Mouse (Mus musculus) MEL (cell line): ENCODE results near the gene Slc38a7. TPM values are rescaled to one million over a fixed set of nuclear protein-coding genes. Genes with fewer than 3 reads are reported as not detected.

ENCODE experiments used
- DNase-seq: peaks from one replicate; pipeline ENCODE4 v3.0.0; 2011; ENCODE audit warnings: low read depth, low spot score
- H3K27ac ChIP-seq: 2 replicates; pipeline ENCODE4 v1.5.1; 2012; ENCODE audit warnings: low read depth, mild to moderate bottlenecking, control low read depth, low read length, moderate library complexity; ENCODE audit not compliant: control insufficient read depth
- H3K27me3 ChIP-seq, 2 experiments: fragments of 150-350 bp in 1 of 2; sonication (generic) in 1 of 2; 2 replicates each; pipeline ENCODE4 v1.6.1; 2012; ENCODE audit warnings: low read length in 2 of 2, mild to moderate bottlenecking in 2 of 2, improper control_type of control experiment in 1 of 2, moderate library complexity in 1 of 2; ENCODE audit not compliant: insufficient read depth in 2 of 2, control insufficient read depth in 1 of 2
- H3K36me3 ChIP-seq, 2 experiments: 2 replicates each; pipeline ENCODE4 v1.6.1; 2012 to 2014; ENCODE audit warnings: low read length in 2 of 2, improper control_type of control experiment in 1 of 2, inconsistent platforms in 1 of 2, mild to moderate bottlenecking in 1 of 2; ENCODE audit not compliant: insufficient read depth in 2 of 2, control insufficient read depth in 1 of 2
- H3K4me1 ChIP-seq, 2 experiments: fragments of 150-350 bp in 1 of 2; sonication (generic) in 1 of 2; 2 replicates each; pipeline ENCODE4 v1.6.1; 2012; ENCODE audit warnings: low read length in 2 of 2, improper control_type of control experiment in 1 of 2, mild to moderate bottlenecking in 1 of 2; ENCODE audit not compliant: insufficient read depth in 2 of 2, control insufficient read depth in 1 of 2
- H3K4me3 ChIP-seq, 2 experiments: fragments of 150-350 bp in 1 of 2; sonication (generic) in 1 of 2; 2 replicates each; pipeline ENCODE4 v1.5.1; 2012; ENCODE audit warnings: low read depth in 2 of 2, low read length in 2 of 2, mild to moderate bottlenecking in 2 of 2, moderate library complexity in 2 of 2, control low read depth in 1 of 2, improper control_type of control experiment in 1 of 2; ENCODE audit not compliant: control insufficient read depth in 1 of 2, insufficient read depth in 1 of 2
- H3K79me2 ChIP-seq: 2 replicates; pipeline ENCODE4 v1.6.1; 2012; ENCODE audit warnings: mild to moderate bottlenecking, low read length, moderate library complexity; ENCODE audit not compliant: control insufficient read depth, poor library complexity, insufficient read depth
- H3K9ac ChIP-seq: 2 replicates; pipeline ENCODE4 v1.6.1; 2012; ENCODE audit warnings: low read depth, mild to moderate bottlenecking, control low read depth, low read length, moderate library complexity; ENCODE audit not compliant: control insufficient read depth, poor library complexity, severe bottlenecking
- H3K9me3 ChIP-seq: fragments of 150-350 bp; sonication (generic); replicated peaks from 2 replicates; pipeline ENCODE4 v1.6.1; 2012; ENCODE audit warnings: mild to moderate bottlenecking, low read length, improper control_type of control experiment, moderate library complexity; ENCODE audit not compliant: insufficient read depth
- CHD1 ChIP-seq: IDR thresholded peaks from 2 replicates; pipeline ENCODE4 v1.6.1; 2012; ENCODE audit warnings: low read depth, mild to moderate bottlenecking, inconsistent platforms, low read length, improper control_type of control experiment
- CHD2 ChIP-seq: IDR thresholded peaks from 2 replicates; pipeline ENCODE4 v1.6.1; 2011; ENCODE audit warnings: low read length, improper control_type of control experiment
- E2F4 ChIP-seq: IDR thresholded peaks from 2 replicates; pipeline ENCODE4 v1.6.1; 2011; ENCODE audit warnings: low read depth, low read length, improper control_type of control experiment, borderline replicate concordance
- ELF1 ChIP-seq: IDR thresholded peaks from 2 replicates; pipeline ENCODE4 v1.6.1; 2014; ENCODE audit warnings: low read depth, mild to moderate bottlenecking, inconsistent platforms, low read length, improper control_type of control experiment, moderate library complexity
- EP300 ChIP-seq, 2 experiments: IDR thresholded peaks; 2 replicates each; pipeline ENCODE4 v1.6.1; 2011; ENCODE audit warnings: improper control_type of control experiment in 2 of 2, low read length in 2 of 2, low read depth in 1 of 2, mild to moderate bottlenecking in 1 of 2
- ETS1 ChIP-seq: IDR thresholded peaks from 2 replicates; pipeline ENCODE4 v1.6.1; 2012; ENCODE audit warnings: low read depth, mild to moderate bottlenecking, inconsistent platforms, low read length, improper control_type of control experiment, moderate library complexity
- GATA1 ChIP-seq: IDR thresholded peaks from 2 replicates; pipeline ENCODE4 v1.6.1; 2011; ENCODE audit warnings: low read depth, low read length, improper control_type of control experiment
- HCFC1 ChIP-seq: IDR thresholded peaks from 2 replicates; pipeline ENCODE4 v1.6.1; 2012; ENCODE audit warnings: low read depth, mild to moderate bottlenecking, inconsistent platforms, low read length, improper control_type of control experiment, moderate library complexity
- JUND ChIP-seq: IDR thresholded peaks from 2 replicates; pipeline ENCODE4 v1.6.1; 2011; ENCODE audit warnings: low read depth, mild to moderate bottlenecking, improper control_type of control experiment, low read length
- KAT2A ChIP-seq: conservative IDR thresholded peaks from 2 replicates; pipeline ENCODE4 v1.6.1; 2012; ENCODE audit warnings: low read depth, low read length, improper control_type of control experiment, inconsistent platforms
- MAFK ChIP-seq: IDR thresholded peaks from 2 replicates; pipeline ENCODE4 v1.6.1; 2011; ENCODE audit warnings: low read depth, mild to moderate bottlenecking, low read length, improper control_type of control experiment, borderline replicate concordance
- MAX ChIP-seq: IDR thresholded peaks from 2 replicates; pipeline ENCODE4 v1.6.1; 2011; ENCODE audit warnings: low read length, improper control_type of control experiment
- MAZ ChIP-seq: IDR thresholded peaks from 2 replicates; pipeline ENCODE4 v1.6.1; 2012; ENCODE audit warnings: low read depth, mild to moderate bottlenecking, inconsistent platforms, low read length, improper control_type of control experiment
- MEF2A ChIP-seq: IDR thresholded peaks from 2 replicates; pipeline ENCODE4 v1.6.1; 2014; ENCODE audit warnings: low read depth, mild to moderate bottlenecking, inconsistent platforms, low read length, improper control_type of control experiment; ENCODE audit not compliant: poor library complexity, insufficient replicate concordance, severe bottlenecking; ENCODE audit errors: extremely low read depth
- MYC ChIP-seq: IDR thresholded peaks from 2 replicates; pipeline ENCODE4 v1.6.1; 2011; ENCODE audit warnings: low read depth, mild to moderate bottlenecking, low read length, improper control_type of control experiment, moderate library complexity
- NELFE ChIP-seq: IDR thresholded peaks from 2 replicates; pipeline ENCODE4 v1.6.1; 2011; ENCODE audit warnings: low read depth, low read length, improper control_type of control experiment
- NRF1 ChIP-seq: IDR thresholded peaks from 2 replicates; pipeline ENCODE4 v1.6.1; 2014; ENCODE audit warnings: low read depth, mild to moderate bottlenecking, inconsistent platforms, low read length, improper control_type of control experiment, moderate library complexity; ENCODE audit not compliant: poor library complexity, insufficient read depth, severe bottlenecking
- POLR2AphosphoS2 ChIP-seq: IDR thresholded peaks from 2 replicates; pipeline ENCODE4 v1.6.1; 2011; ENCODE audit warnings: low read length, improper control_type of control experiment
- RAD21 ChIP-seq: IDR thresholded peaks from 2 replicates; pipeline ENCODE4 v1.6.1; 2011; ENCODE audit warnings: mild to moderate bottlenecking, low read depth, low read length, improper control_type of control experiment
- SIN3A ChIP-seq: IDR thresholded peaks from 2 replicates; pipeline ENCODE4 v1.6.1; 2012; ENCODE audit warnings: low read length, improper control_type of control experiment, inconsistent platforms
- SMC3 ChIP-seq: IDR thresholded peaks from 2 replicates; pipeline ENCODE4 v1.6.1; 2011; ENCODE audit warnings: low read depth, low read length, improper control_type of control experiment
- TAL1 ChIP-seq: IDR thresholded peaks from 2 replicates; pipeline ENCODE4 v1.6.1; 2012; ENCODE audit warnings: mild to moderate bottlenecking, inconsistent platforms, low read length, moderate library complexity, mixed read lengths
- TCF12 ChIP-seq: IDR thresholded peaks from 2 replicates; pipeline ENCODE4 v1.6.1; 2014; ENCODE audit warnings: low read depth, mild to moderate bottlenecking, inconsistent platforms, low read length, improper control_type of control experiment, moderate library complexity
- USF2 ChIP-seq, 2 experiments: IDR thresholded peaks; 2 replicates each; pipeline ENCODE4 v1.6.1; 2011 to 2012; ENCODE audit warnings: improper control_type of control experiment in 2 of 2, low read length in 2 of 2, borderline replicate concordance in 1 of 2, inconsistent platforms in 1 of 2, low read depth in 1 of 2, mild to moderate bottlenecking in 1 of 2; ENCODE audit not compliant: insufficient read depth in 1 of 2
- ZKSCAN1 ChIP-seq: IDR thresholded peaks from 2 replicates; pipeline ENCODE4 v1.6.1; 2012; ENCODE audit warnings: low read depth, mild to moderate bottlenecking, inconsistent platforms, low read length, improper control_type of control experiment, moderate library complexity
- ZMIZ1 ChIP-seq: IDR thresholded peaks from 2 replicates; pipeline ENCODE4 v1.6.1; 2012; ENCODE audit warnings: low read depth, mild to moderate bottlenecking, inconsistent platforms, low read length, improper control_type of control experiment, moderate library complexity
- polyA plus RNA-seq, 2 experiments: library from polyadenylated mRNA; stranded (reverse) in 1 of 2; unstranded in 1 of 2; fragments of >175 nt in 1 of 2; fragments of >200 nt in 1 of 2; gene quantifications; 2 replicates each; pipeline versions ENCODE4 v1.2.1 to v1.2.4; 2012; ENCODE audit warnings: low replicate concordance in 2 of 2, low read depth in 1 of 2; ENCODE audit not compliant: insufficient read length in 2 of 2, insufficient read depth in 1 of 2, missing spikeins in 1 of 2
- total RNA-seq: library from RNA; depleted of rRNA; stranded (reverse); fragments of 300-350 nt; gene quantifications from 2 replicates; pipeline ENCODE4 v1.2.3, GENCODE M21; 2012

Gene Slc38a7
- total and polyA plus RNA-seq, 3 experiments: 2.5 to 6.5 TPM; not detected in 1

- peaks cover 12 to 20% of the 10 kb centered on the region in 2 experiments for H3K36me3 ChIP-seq
- H3K79me2 ChIP-seq: peaks cover 55% of the 10 kb centered on the region
- DNase-seq: no peak
- H3K27ac ChIP-seq: no peak overlapping the region
- no peaks in the 10 kb centered on the region for H3K27me3 ChIP-seq
- H3K4me1 ChIP-seq: peaks cover under 1 to 9% of the 10 kb centered on the region in 2 experiments
- H3K4me3 ChIP-seq: no peak overlapping the region
- H3K9ac ChIP-seq: no peak overlapping the region
- TF ChIP-seq JUND (no peak), CHD1 (no peak), TCF12 (no peak), USF2 (IDR thresholded peaks at IDR 0.05; ENCODE audit: borderline replicate concordance in 1 of 2, insufficient read depth in 1 of 2, low read depth in 1 of 2, low read length in 2 of 2) (no peak), HCFC1 (no peak), GATA1 (no peak), SIN3A (no peak), CHD2 (no peak), ZMIZ1 (no peak), MAZ (no peak), MAFK (no peak), E2F4 (no peak), POLR2AphosphoS2 (no peak), TAL1 (no peak)
- no peaks in the 10 kb centered on the region for H3K9me3 ChIP-seq
These were observed 28.2 kb upstream of the Slc38a7 start for GRCm38 (mm10) chr8:95881576-95881975.

DNA sequence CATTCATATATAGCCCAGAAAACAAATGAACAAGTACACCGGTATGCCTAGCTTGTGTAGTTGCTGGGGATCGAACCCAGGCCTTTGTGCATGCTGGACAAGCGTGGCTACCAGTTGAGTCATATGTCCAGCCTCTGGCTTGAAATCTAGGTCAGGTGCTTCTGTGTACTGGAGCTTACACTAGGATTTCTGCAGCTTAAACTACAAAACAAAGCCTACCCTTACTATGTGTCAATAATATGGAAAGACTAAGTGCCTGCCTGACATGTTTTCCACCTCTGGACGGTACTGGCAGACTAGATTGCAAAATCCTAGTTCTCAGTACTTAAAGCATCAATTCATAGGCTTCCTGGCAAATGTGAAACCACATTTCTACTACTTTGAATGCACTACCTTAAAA is 26.5 kb upstream of the Slc38a7 start:
- Histone ChIP-seq H3K36me3 (peaks cover 5 to 24% of the 10 kb centered on the region in 2 experiments), H3K27me3 (no peaks in the 10 kb centered on the region), H3K4me3 (no peak overlapping the region), H3K9ac (no peak overlapping the region), H3K4me1 (peaks cover 0 to 4% of the 10 kb centered on the region in 2 experiments; a peak in 1 of 4 replicates), H3K79me2 (peaks cover 39% of the 10 kb centered on the region), H3K9me3 (no peaks in the 10 kb centered on the region), H3K27ac (no peak overlapping the region)
- DNase-seq: no peak
- TF ChIP-seq KAT2A: no peak
- no peak for TF ChIP-seq TAL1
- no peak for TF ChIP-seq ZMIZ1
- no peak for TF ChIP-seq SMC3
- no peak for TF ChIP-seq NRF1
- no peak for TF ChIP-seq MAX
- TF ChIP-seq ELF1: no peak
- no peak for TF ChIP-seq MYC
- TF ChIP-seq MEF2A: no peak
- TF ChIP-seq ZKSCAN1: no peak
- no peak for TF ChIP-seq EP300 (IDR thresholded peaks at IDR 0.05; ENCODE audit: low read depth in 1 of 2, low read length in 2 of 2)
- no peak for TF ChIP-seq TCF12
- no peak for TF ChIP-seq CHD1
- no peak for TF ChIP-seq JUND
- TF ChIP-seq ETS1: no peak
- TF ChIP-seq NELFE: no peak
- TF ChIP-seq RAD21: no peak
- TF ChIP-seq HCFC1: no peak
